Mouse (Mus musculus) stomach, embryonic 14.5 days (tissue): Measurements from ENCODE around the gene Mcfd2. TPM values are rescaled to one million over a fixed set of nuclear protein-coding genes. Genes with fewer than 3 reads are reported as not detected.
"Not testable (repeated sequence)": the region's sequence is repeated elsewhere in the genome, so short reads cannot be mapped to it uniquely, and the experiment has no call there.

ENCODE experiments used
- ATAC-seq: fragments of 200-750 bp; cut with Nextera tagmentation; 2 replicates; pipeline ENCODE4 v1.8.0; 2017; ENCODE audit warnings: low read depth, moderate TSS enrichment; ENCODE audit not compliant: insufficient number of reproducible peaks, insufficient read depth, low FRiP score
- H3K27ac ChIP-seq: fragments of 300-500 bp; sonication (generic); 2 replicates; pipeline ENCODE4 v1.5.1; 2014; ENCODE audit warnings: mild to moderate bottlenecking, low read length, moderate library complexity, mixed read lengths
- H3K27me3 ChIP-seq: fragments of 300-500 bp; sonication (generic); 2 replicates; pipeline ENCODE4 v1.6.1; 2014; ENCODE audit warnings: low read length, control low read depth, mixed read lengths; ENCODE audit not compliant: control insufficient read depth, insufficient read depth
- H3K36me3 ChIP-seq: fragments of 300-500 bp; sonication (generic); 2 replicates; pipeline ENCODE4 v1.6.1; 2014; ENCODE audit warnings: mild to moderate bottlenecking, control low read depth, low read length, moderate library complexity, mixed read lengths; ENCODE audit not compliant: control insufficient read depth, insufficient read depth
- H3K4me1 ChIP-seq: fragments of 300-500 bp; sonication (generic); 2 replicates; pipeline ENCODE4 v1.6.1; 2014; ENCODE audit warnings: low read length, control low read depth, mixed read lengths; ENCODE audit not compliant: control insufficient read depth, insufficient read depth
- H3K4me2 ChIP-seq: fragments of 300-500 bp; sonication (generic); replicated peaks from 2 replicates; pipeline ENCODE4 v1.6.1; 2014; ENCODE audit warnings: low read depth, low read length, control low read depth
- H3K4me3 ChIP-seq: fragments of 300-500 bp; sonication (generic); 2 replicates; pipeline ENCODE4 v1.5.1; 2014; ENCODE audit warnings: low read depth, low read length, control low read depth
- H3K9ac ChIP-seq: fragments of 300-500 bp; sonication (generic); replicated peaks from 2 replicates; pipeline ENCODE4 v1.6.1; 2014; ENCODE audit warnings: low read depth, mild to moderate bottlenecking, control low read depth, low read length, moderate library complexity, mixed read lengths
- H3K9me3 ChIP-seq: fragments of 300-500 bp; sonication (generic); 2 replicates; pipeline ENCODE4 v1.6.1; 2016; ENCODE audit warnings: low read depth, low read length, control low read depth; ENCODE audit not compliant: control insufficient read depth
- WGBS: fragments of 180-500 bp; shearing (Covaris S2); extraction: QIAGEN DNeasy Blood & Tissue Kit; methylation state at CpG from one replicate; pipeline ENCODE4 v1.1.7; 2014; 5-methylcytosine and 5-hydroxymethylcytosine counted together
- polyA plus RNA-seq: library from polyadenylated mRNA; unstranded; fragments of >200 nt; fragmentation: Nextera tagmentation; extraction: Ambion mirVana; gene quantifications from 2 replicates; pipeline ENCODE4 v1.2.1, GENCODE M21; 2014

The Mcfd2 gene
- polyA plus RNA-seq, 1 experiment from 2014 or later = 82.6 TPM

GRCm38 (mm10) chr17:87306746-87307145 lies 41.0 kb upstream of the Mcfd2 start:
- H3K27ac ChIP-seq = no peak overlapping the region
- no peaks in the 10 kb centered on the region for H3K27me3 ChIP-seq
- no peaks in the 10 kb centered on the region for H3K9me3 ChIP-seq
- ATAC-seq = no peak
- no peak overlapping the region for H3K9ac ChIP-seq
- H3K36me3 ChIP-seq = no peaks in the 10 kb centered on the region
- peaks cover 2% of the 10 kb centered on the region; the same call in 1 of the 2 replicates for H3K4me1 ChIP-seq
- no peak overlapping the region for H3K4me2 ChIP-seq
- no peak overlapping the region for H3K4me3 ChIP-seq
- 68% methylated on average over 8 of the region's 8 CpGs for WGBS

GRCm38 (mm10) chr17:87305065-87305464 lies 39.3 kb upstream of the Mcfd2 start:
- H3K4me3 ChIP-seq = no peak overlapping the region
- H3K9ac ChIP-seq = no peak overlapping the region
- 93% methylated on average over 8 of the region's 8 CpGs for WGBS
- no peak for ATAC-seq
- no peak overlapping the region for H3K27ac ChIP-seq
- peaks cover 2% of the 10 kb centered on the region; the same call in 1 of the 2 replicates for H3K4me1 ChIP-seq
- no peaks in the 10 kb centered on the region for H3K9me3 ChIP-seq
- no peaks in the 10 kb centered on the region for H3K27me3 ChIP-seq
- no peaks in the 10 kb centered on the region for H3K36me3 ChIP-seq
- H3K4me2 ChIP-seq = no peak overlapping the region

- no peak overlapping the region for H3K4me3 ChIP-seq
- no peaks in the 10 kb centered on the region for H3K9me3 ChIP-seq
- no peaks in the 10 kb centered on the region for H3K27me3 ChIP-seq
- H3K4me1 ChIP-seq = peaks cover 2% of the 10 kb centered on the region; the same call in 1 of the 2 replicates
- no peak overlapping the region for H3K27ac ChIP-seq
- H3K36me3 ChIP-seq = no peaks in the 10 kb centered on the region
- 73% methylated on average over 11 of the region's 11 CpGs for WGBS
- no peak overlapping the region for H3K9ac ChIP-seq
- no peak for ATAC-seq
- H3K4me2 ChIP-seq = no peak overlapping the region
Observed at GRCm38 (mm10) chr17:87304151-87304894, 38.6 kb upstream of the Mcfd2 start.

- ATAC-seq = peak; percentile 77; the same call in 1 of the 2 replicates
- Histone ChIP-seq H3K9ac (no peak overlapping the region), H3K36me3 (no peaks in the 10 kb centered on the region), H3K9me3 (no peaks in the 10 kb centered on the region), H3K4me1 (peaks cover 2% of the 10 kb centered on the region; the same call in 1 of the 2 replicates), H3K27me3 (no peaks in the 10 kb centered on the region), H3K27ac (peak overlapping the region; percentile 28; the same call in 1 of the 2 replicates), H3K4me3 (no peak overlapping the region), H3K4me2 (no peak overlapping the region)
- 66% methylated on average over 13 of the region's 13 CpGs for WGBS
Observed at GRCm38 (mm10) chr17:87302014-87302794, 36.5 kb upstream of the Mcfd2 start.

GRCm38 (mm10) chr17:87301607-87302006 lies 35.9 kb upstream of the Mcfd2 start:
- not testable (repeated sequence) for H3K9ac ChIP-seq, H3K4me2 ChIP-seq, ATAC-seq, H3K4me3 ChIP-seq, H3K4me1 ChIP-seq, H3K27me3 ChIP-seq, H3K9me3 ChIP-seq, H3K36me3 ChIP-seq, H3K27ac ChIP-seq
- 83% methylated on average over 9 of the region's 9 CpGs for WGBS

GRCm38 (mm10) chr17:87300340-87300739 lies 34.6 kb upstream of the Mcfd2 start:
- no peak for ATAC-seq
- no peak overlapping the region for H3K4me3 ChIP-seq
- H3K9ac ChIP-seq = no peak overlapping the region
- no peaks in the 10 kb centered on the region for H3K9me3 ChIP-seq
- no peak overlapping the region for H3K4me2 ChIP-seq
- H3K4me1 ChIP-seq = peaks cover 2% of the 10 kb centered on the region; the same call in 1 of the 2 replicates
- WGBS = 78% methylated on average over 10 of the region's 10 CpGs
- H3K27me3 ChIP-seq = no peaks in the 10 kb centered on the region
- H3K36me3 ChIP-seq = no peaks in the 10 kb centered on the region
- no peak overlapping the region for H3K27ac ChIP-seq

- ATAC-seq = no peak
- Histone ChIP-seq H3K4me2 (no peak overlapping the region), H3K9me3 (no peaks in the 10 kb centered on the region), H3K36me3 (no peaks in the 10 kb centered on the region), H3K4me1 (peaks cover 2% of the 10 kb centered on the region; the same call in 1 of the 2 replicates), H3K9ac (no peak overlapping the region), H3K27me3 (no peaks in the 10 kb centered on the region), H3K27ac (no peak overlapping the region), H3K4me3 (no peak overlapping the region)
- WGBS = 64% methylated on average over 6 of the region's 6 CpGs
Observed at GRCm38 (mm10) chr17:87298944-87299343, 33.2 kb upstream of the Mcfd2 start.

GRCm38 (mm10) chr17:87296701-87297100 lies 31.0 kb upstream of the Mcfd2 start:
- ATAC-seq, H3K27me3 ChIP-seq, H3K4me1 ChIP-seq, H3K9me3 ChIP-seq, H3K27ac ChIP-seq, H3K9ac ChIP-seq, H3K4me2 ChIP-seq, H3K4me3 ChIP-seq, H3K36me3 ChIP-seq: not testable (repeated sequence)
- 68% methylated on average over 1 of the region's 1 CpGs for WGBS
